Mouse (Mus musculus): ENCODE results near the gene Scaf8.

DNA sequence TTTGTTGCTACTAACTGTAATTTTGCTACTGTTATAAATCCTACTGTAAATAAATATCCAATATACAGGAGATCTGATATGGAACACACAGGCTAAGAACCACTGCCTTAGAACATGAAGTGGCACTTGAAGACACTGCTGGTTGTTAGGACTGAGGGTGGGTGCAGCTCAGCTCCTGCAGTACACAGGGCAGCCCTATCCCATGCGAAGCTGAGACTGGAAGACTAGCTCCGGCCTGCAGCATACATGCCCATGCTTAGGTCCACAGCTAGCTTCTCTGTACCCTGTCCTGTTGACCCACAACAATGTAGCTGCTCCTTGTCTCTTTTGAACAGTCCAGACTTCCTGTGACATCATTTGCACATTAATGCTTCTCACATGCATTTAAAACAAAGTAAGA lies 100.1 kb downstream of the Scaf8 start:
- no peak for TF ChIP-seq POLR2A (IDR thresholded peaks at IDR 0.05; ENCODE audit: control insufficient read depth, extremely low read depth, insufficient read depth, low read length, poor library complexity)
- no peak for TF ChIP-seq CTCF (IDR thresholded peaks at IDR 0.05; ENCODE audit: borderline replicate concordance, control insufficient read depth, extremely low read depth, insufficient read depth, low read length, poor library complexity)
